Mouse (Mus musculus): ENCODE results near the gene Pigf.
A peak's percentile ranks its signal among the peaks of the same experiment; 100 is the strongest.

The Pigf gene

GRCm38 (mm10) chr17:87049696-87050095 lies 24.5 kb upstream of the Pigf start:
- Histone ChIP-seq H3K36me3 (ENCODE audit: insufficient read depth, low read length) (no peaks in the 10 kb centered on the region), H3K9me3 (ENCODE audit: low read length) (no peaks in the 10 kb centered on the region), H3K27me3 (ENCODE audit: insufficient read depth, low read length) (0 out of 2 replicates have a peak, but pooled peaks cover 3% of the 10 kb centered on the region), H3K4me1 (replicated peaks; ENCODE audit: low read depth, low read length) (no peaks in the 10 kb centered on the region; the same call in 1 of the 2 replicates), H3K4me3 (replicated peaks; ENCODE audit: low read length) (no peak overlapping the region)
- TF ChIP-seq POU5F1 (IDR thresholded peaks at IDR 0.05; ENCODE audit: borderline replicate concordance, low read length) (no peak), NANOG (IDR thresholded peaks at IDR 0.05; ENCODE audit: borderline replicate concordance, low read length) (no peak), CTCF (conservative IDR thresholded peaks at IDR 0.05; ENCODE audit: low read length) (no peak)

- TF ChIP-seq POU5F1 (IDR thresholded peaks at IDR 0.05; ENCODE audit: borderline replicate concordance, low read length) = no peak
- no peak for TF ChIP-seq NANOG (IDR thresholded peaks at IDR 0.05; ENCODE audit: borderline replicate concordance, low read length)
- TF ChIP-seq CTCF (conservative IDR thresholded peaks at IDR 0.05; ENCODE audit: low read length) = no peak
- no peak overlapping the region for H3K4me3 ChIP-seq (replicated peaks; ENCODE audit: low read length)
- H3K9me3 ChIP-seq (ENCODE audit: low read length) = no peaks in the 10 kb centered on the region
- H3K36me3 ChIP-seq (ENCODE audit: insufficient read depth, low read length) = no peaks in the 10 kb centered on the region
- no peaks in the 10 kb centered on the region for H3K4me1 ChIP-seq (replicated peaks; ENCODE audit: low read depth, low read length)
- H3K27me3 ChIP-seq (ENCODE audit: insufficient read depth, low read length) = peaks cover 21% of the 10 kb centered on the region
These were observed 19.6 kb upstream of the Pigf start for GRCm38 (mm10) chr17:87044796-87045195.

GRCm38 (mm10) chr17:87044364-87044763 lies 19.2 kb upstream of the Pigf start:
- H3K36me3 ChIP-seq (ENCODE audit: insufficient read depth, low read length) = no peaks in the 10 kb centered on the region
- H3K4me3 ChIP-seq (replicated peaks; ENCODE audit: low read length) = no peak overlapping the region
- TF ChIP-seq NANOG (IDR thresholded peaks at IDR 0.05; ENCODE audit: borderline replicate concordance, low read length) = no peak
- TF ChIP-seq CTCF (conservative IDR thresholded peaks at IDR 0.05; ENCODE audit: low read length) = peak; percentile 95
- H3K27me3 ChIP-seq (ENCODE audit: insufficient read depth, low read length) = peaks cover 21% of the 10 kb centered on the region
- no peaks in the 10 kb centered on the region for H3K4me1 ChIP-seq (replicated peaks; ENCODE audit: low read depth, low read length)
- no peaks in the 10 kb centered on the region for H3K9me3 ChIP-seq (ENCODE audit: low read length)

GRCm38 (mm10) chr17:87041739-87042138 lies 16.5 kb upstream of the Pigf start:
- TF ChIP-seq CTCF (conservative IDR thresholded peaks at IDR 0.05; ENCODE audit: low read length) = no peak
- no peak for TF ChIP-seq NANOG (IDR thresholded peaks at IDR 0.05; ENCODE audit: borderline replicate concordance, low read length)
- TF ChIP-seq POU5F1 (IDR thresholded peaks at IDR 0.05; ENCODE audit: borderline replicate concordance, low read length) = no peak
- no peaks in the 10 kb centered on the region for H3K4me1 ChIP-seq (replicated peaks; ENCODE audit: low read depth, low read length)
- peaks cover 21% of the 10 kb centered on the region for H3K27me3 ChIP-seq (ENCODE audit: insufficient read depth, low read length)
- peak overlapping the region; percentile 56 for H3K4me3 ChIP-seq (replicated peaks; ENCODE audit: low read length)
- H3K9me3 ChIP-seq (ENCODE audit: low read length) = no peaks in the 10 kb centered on the region
- H3K36me3 ChIP-seq (ENCODE audit: insufficient read depth, low read length) = peaks cover 4% of the 10 kb centered on the region; the same call in 1 of the 2 replicates

GRCm38 (mm10) chr17:87038496-87038895 lies 13.3 kb upstream of the Pigf start:
- TF ChIP-seq CTCF (conservative IDR thresholded peaks at IDR 0.05; ENCODE audit: low read length) = no peak
- TF ChIP-seq POU5F1 (IDR thresholded peaks at IDR 0.05; ENCODE audit: borderline replicate concordance, low read length) = no peak
- no peak for TF ChIP-seq NANOG (IDR thresholded peaks at IDR 0.05; ENCODE audit: borderline replicate concordance, low read length)
- Histone ChIP-seq H3K4me3 (replicated peaks; ENCODE audit: low read length) (no peak overlapping the region), H3K36me3 (ENCODE audit: insufficient read depth, low read length) (peaks cover 19% of the 10 kb centered on the region), H3K9me3 (ENCODE audit: low read length) (no peaks in the 10 kb centered on the region), H3K4me1 (replicated peaks; ENCODE audit: low read depth, low read length) (no peaks in the 10 kb centered on the region), H3K27me3 (ENCODE audit: insufficient read depth, low read length) (peaks cover 18% of the 10 kb centered on the region)

- Histone ChIP-seq H3K9me3 (ENCODE audit: low read length) (no peaks in the 10 kb centered on the region), H3K36me3 (ENCODE audit: insufficient read depth, low read length) (peaks cover 35% of the 10 kb centered on the region), H3K4me3 (replicated peaks; ENCODE audit: low read length) (no peak overlapping the region), H3K27me3 (ENCODE audit: insufficient read depth, low read length) (peaks cover 3% of the 10 kb centered on the region; the same call in 1 of the 2 replicates), H3K4me1 (replicated peaks; ENCODE audit: low read depth, low read length) (no peaks in the 10 kb centered on the region)
- TF ChIP-seq POU5F1 (IDR thresholded peaks at IDR 0.05; ENCODE audit: borderline replicate concordance, low read length) (no peak), NANOG (IDR thresholded peaks at IDR 0.05; ENCODE audit: borderline replicate concordance, low read length) (no peak), CTCF (conservative IDR thresholded peaks at IDR 0.05; ENCODE audit: low read length) (peak; percentile 73)
These were observed 11.2 kb upstream of the Pigf start for GRCm38 (mm10) chr17:87036141-87037073.

- peaks cover 51% of the 10 kb centered on the region for H3K36me3 ChIP-seq (ENCODE audit: insufficient read depth, low read length)
- H3K9me3 ChIP-seq (ENCODE audit: low read length) = no peaks in the 10 kb centered on the region
- TF ChIP-seq NANOG (IDR thresholded peaks at IDR 0.05; ENCODE audit: borderline replicate concordance, low read length) = no peak
- no peak for TF ChIP-seq POU5F1 (IDR thresholded peaks at IDR 0.05; ENCODE audit: borderline replicate concordance, low read length)
- no peak for TF ChIP-seq CTCF (conservative IDR thresholded peaks at IDR 0.05; ENCODE audit: low read length)
- peak overlapping the region; percentile 95 for H3K4me3 ChIP-seq (replicated peaks; ENCODE audit: low read length)
- H3K27me3 ChIP-seq (ENCODE audit: insufficient read depth, low read length) = no peaks in the 10 kb centered on the region
- peaks cover 21% of the 10 kb centered on the region for H3K4me1 ChIP-seq (replicated peaks; ENCODE audit: low read depth, low read length)
These were observed 539 bp downstream of the Pigf start for GRCm38 (mm10) chr17:87024491-87025242.

- Histone ChIP-seq H3K4me1 (replicated peaks; ENCODE audit: low read depth, low read length) (0 out of 2 replicates have a peak, but pooled peaks cover 11% of the 10 kb centered on the region), H3K9me3 (ENCODE audit: low read length) (no peaks in the 10 kb centered on the region), H3K27me3 (ENCODE audit: insufficient read depth, low read length) (no peaks in the 10 kb centered on the region), H3K36me3 (ENCODE audit: insufficient read depth, low read length) (peaks cover 71% of the 10 kb centered on the region), H3K4me3 (replicated peaks; ENCODE audit: low read length) (no peak overlapping the region)
- TF ChIP-seq POU5F1 (IDR thresholded peaks at IDR 0.05; ENCODE audit: borderline replicate concordance, low read length) (no peak), NANOG (IDR thresholded peaks at IDR 0.05; ENCODE audit: borderline replicate concordance, low read length) (no peak), CTCF (conservative IDR thresholded peaks at IDR 0.05; ENCODE audit: low read length) (no peak)
These were observed 5.5 kb downstream of the Pigf start for GRCm38 (mm10) chr17:87019692-87020091.
